Mouse (Mus musculus): Measurements from ENCODE around the gene Tctn3.

Gene Tctn3

DNA sequence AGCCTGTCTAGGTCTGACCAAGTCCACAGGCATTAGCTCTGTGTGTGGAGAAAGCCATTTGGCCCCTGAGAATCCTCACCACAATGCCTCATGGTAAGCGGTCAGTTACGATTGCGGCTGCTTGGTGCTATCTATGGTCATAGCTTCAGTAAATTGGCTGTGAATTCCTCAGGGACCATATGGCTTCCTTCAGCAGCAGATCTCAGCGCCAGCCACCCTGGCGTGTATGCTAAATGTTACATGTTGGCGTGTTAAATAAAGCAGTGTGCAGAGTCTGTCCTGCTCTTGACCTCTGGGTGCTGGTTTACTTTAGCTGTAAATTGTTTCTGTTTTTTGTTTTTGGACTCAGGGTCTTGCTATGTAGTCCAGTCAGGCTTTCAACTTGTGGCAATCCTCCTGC lies 58.2 kb downstream of the Tctn3 start:
- DNase-seq: no peak

DNA sequence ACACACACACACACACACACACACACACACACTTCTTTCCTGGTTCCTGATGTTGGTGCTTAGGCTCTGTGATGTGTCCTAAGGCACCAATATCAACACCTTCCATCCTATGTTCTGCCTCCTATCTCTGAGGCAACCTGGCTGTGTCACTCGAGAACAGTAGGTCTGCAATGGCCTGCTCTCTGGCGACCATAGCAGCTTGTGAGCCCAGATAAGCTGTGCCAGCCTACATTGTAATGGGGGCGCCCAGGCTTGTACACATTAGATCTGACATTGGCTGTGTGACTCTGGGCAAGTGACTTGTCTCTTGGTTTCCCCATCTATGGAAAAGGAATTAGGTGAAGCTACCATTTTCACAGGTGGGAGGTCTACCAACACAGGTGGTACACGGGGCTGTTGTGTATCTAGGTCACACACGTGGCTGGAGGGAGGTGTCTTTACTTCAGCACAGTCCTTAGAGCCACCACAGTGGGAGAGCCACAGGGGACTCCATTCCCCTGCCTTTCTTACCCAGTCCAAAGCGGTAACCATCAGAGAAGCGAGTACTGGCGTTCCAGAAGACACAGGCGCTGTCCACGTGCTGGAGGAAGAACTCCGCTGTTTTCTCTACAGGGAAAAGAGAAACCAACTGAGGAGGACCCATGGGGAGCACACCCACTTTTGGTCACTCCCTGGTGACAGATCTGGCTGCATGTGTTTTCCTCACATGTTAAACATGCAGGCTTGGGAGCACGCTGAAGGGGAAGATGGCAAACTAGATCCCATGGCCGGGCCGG lies 58.8 kb downstream of the Tctn3 start:
- DNase-seq: no peak

DNA sequence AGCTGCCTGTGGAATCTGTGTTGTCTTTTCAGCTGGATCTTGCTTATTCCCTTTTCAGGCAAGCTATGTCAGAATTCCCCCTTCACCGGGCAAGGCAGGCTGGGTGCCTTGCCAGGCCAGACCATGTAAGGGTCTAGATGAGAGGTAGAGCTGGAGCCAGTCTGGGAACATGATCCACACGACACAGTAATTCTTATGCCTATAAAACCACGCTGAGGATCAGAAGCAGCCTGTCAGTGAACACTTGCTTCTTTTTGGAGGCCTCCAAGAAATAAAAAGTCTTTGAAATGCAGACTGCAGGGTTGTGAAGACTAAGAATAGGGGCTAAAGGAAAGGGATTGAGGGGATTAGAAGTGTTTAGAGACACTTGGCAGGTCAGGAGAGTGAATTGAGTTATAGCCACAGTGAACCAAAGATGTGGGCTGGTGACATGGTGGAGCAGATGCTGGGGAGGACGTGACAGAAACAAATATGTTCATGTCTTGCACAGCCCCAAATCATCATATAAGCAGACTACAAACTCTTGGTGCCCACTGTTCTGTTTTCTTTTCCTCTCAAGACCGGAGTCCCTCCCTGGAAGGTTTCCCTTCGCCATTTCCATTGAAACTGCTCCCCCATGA lies 62.4 kb downstream of the Tctn3 start:
- no peak for DNase-seq

DNA sequence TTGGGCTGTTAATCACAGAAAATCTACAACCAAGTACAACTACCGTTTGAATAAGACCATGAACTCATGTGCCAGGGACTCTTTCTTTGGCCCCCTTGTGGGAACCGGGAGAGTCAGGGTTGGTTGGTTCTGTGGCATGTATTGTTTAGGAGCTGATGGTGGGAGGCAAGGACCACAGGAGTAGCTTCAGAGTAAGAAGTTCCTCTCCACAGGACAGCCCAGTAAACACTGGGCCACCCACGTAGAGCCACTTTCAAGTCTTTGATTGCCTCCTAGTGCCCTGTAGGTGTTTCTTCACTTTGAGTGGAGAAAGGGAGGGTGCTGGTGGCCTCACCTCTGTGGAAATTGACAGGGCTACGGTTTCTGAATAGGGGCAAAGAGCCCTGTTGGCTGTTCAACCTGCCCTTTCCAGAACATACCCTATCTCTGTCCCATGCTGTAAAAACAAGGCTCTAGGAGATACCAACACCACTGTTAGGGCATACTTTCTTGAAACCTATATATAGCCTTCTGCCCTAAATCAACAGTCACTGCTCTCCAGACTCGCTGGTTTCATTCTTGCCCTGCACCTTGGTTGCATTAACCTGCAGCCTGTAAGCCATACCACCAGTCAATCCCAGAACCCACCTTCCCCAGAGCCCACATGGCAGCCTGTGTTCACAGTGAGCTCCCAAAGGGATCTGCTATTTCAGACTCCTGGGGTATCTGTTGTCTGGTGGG lies 63.1 kb downstream of the Tctn3 start:
- no peak for DNase-seq

DNA sequence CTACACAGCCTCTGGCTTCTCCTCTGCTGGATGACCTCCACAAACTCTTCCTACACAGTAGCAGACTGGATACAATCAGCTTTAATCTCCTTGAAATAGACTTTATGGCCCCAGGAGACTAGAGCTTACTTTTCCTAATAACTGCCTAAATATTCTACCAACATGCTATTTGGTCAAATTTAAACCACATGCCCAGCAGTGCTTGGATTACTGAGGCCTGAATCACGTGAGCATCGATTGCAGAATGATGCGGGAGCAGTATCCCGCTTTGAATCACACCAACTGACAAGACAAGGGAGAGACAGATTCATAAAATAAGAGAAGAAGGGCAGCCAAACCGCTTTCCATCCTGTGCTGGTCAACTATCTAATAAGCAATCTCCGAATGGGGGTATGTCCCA lies 63.6 kb downstream of the Tctn3 start:
- no peak for DNase-seq
